Mouse (Mus musculus): Measurements from ENCODE around the gene Ccnt1.
A peak's percentile ranks its signal among the peaks of the same experiment; 100 is the strongest.

The Ccnt1 gene

GRCm38 (mm10) chr15:98570873-98571538, at the start of gene Ccnt1, which contains the start of gene 4930415O20Rik:
Gene Ccnt1, minus strand, starts transcription at chr15:98570923.
Gene 4930415O20Rik, plus strand, starts transcription at chr15:98571004.
- DNase-seq: no peak

GRCm38 (mm10) chr15:98617176-98617537, 46.4 kb upstream of the Ccnt1 start:
- peak; percentile 86 for DNase-seq

GRCm38 (mm10) chr15:98616362-98617175, 45.8 kb upstream of the Ccnt1 start:
- DNase-seq: peak in 1 of 2 experiments; percentile 45

GRCm38 (mm10) chr15:98615751-98616150, 45.0 kb upstream of the Ccnt1 start:
- no peak for DNase-seq

DNA sequence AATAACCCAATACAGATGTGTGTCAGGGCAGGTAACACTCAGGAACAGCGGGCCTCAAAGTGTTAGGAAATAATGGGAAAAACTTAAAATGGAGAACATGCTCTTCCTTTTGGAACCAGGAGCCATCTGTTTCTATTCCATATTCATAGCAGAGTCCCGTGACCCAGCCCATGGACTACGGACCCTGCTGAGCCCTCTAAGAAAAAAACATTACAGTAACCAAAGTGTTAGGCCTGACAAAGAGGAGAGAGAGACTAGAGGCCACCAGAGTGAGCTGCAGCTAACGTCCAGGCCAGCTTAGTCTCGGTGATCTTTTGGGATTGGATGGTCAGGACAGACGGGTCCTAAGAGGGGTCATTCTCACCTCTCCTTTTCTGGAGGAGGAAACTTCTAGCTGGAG, 44.2 kb upstream of the Ccnt1 start:
- DNase-seq: peak in 1 of 2 experiments; percentile 39

GRCm38 (mm10) chr15:98614551-98614950, 43.8 kb upstream of the Ccnt1 start:
- DNase-seq: peak; percentile 49 to 62

DNA sequence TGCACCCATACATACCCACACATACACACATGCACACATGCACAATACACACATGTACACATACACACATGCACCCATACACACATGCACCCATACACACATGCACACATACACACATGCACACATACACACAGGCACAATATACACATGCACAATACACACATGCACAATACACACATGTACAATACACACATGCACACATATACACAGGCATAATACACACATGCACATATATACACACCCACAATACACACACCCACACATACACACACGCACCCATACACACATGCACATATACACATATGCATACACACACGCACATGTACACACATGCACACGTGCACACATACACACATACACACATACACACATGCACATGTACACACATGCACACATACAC, 41.5 kb upstream of the Ccnt1 start:
- DNase-seq: no peak

- DNase-seq: no peak
Measured at GRCm38 (mm10) chr15:98610131-98610633, 39.5 kb upstream of the Ccnt1 start.

- peak; percentile 88 to 94 for DNase-seq
Measured at GRCm38 (mm10) chr15:98609331-98610130, 38.8 kb upstream of the Ccnt1 start, which contains the start of gene Adcy6. Gene Adcy6, minus strand, starts transcription at chr15:98610076.

- peak; percentile 51 to 70 for DNase-seq
Measured at GRCm38 (mm10) chr15:98608784-98609250, 38.1 kb upstream of the Ccnt1 start.

- peak in 1 of 2 experiments; percentile 44 for DNase-seq
Measured at GRCm38 (mm10) chr15:98608058-98608783, 37.5 kb upstream of the Ccnt1 start.

DNA sequence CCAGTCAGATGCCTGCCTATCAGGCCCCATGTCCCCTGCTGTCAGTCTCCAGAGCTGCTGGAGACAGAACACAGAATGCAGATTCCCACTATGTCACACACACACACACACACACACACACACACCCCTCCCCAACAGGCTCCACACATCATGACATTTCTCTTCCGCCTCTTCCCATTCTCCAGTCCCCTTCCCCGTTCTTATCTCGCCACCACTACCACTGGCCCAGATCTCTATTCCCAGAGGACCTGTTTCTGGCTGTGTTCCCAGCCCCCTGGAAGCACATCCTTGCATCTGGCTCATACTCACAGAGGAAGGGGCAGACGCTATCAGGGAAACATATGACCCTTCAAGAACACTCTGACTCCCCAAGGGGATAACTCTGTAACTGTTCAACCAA, 36.8 kb upstream of the Ccnt1 start:
- DNase-seq: peak; percentile 78 to 85

DNA sequence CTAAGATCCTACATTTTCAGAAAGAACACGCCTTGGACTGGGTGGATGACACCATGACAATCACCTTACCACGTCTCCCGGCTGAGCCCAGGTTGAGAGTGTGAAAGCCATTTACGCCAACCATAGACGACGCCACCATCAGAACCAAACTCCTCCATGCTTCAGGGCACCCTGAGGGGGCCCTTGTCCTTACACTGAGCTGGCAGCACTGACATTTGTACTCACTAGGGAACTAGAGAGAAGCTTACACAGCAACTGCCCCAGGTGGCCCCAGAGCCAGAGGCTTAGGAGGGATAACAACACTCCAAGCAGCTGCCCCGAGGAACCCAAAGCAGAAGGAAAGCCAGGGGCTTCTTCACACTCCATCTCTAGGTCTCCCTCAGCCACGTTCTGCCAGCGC, 36.0 kb upstream of the Ccnt1 start:
- no peak for DNase-seq

DNA sequence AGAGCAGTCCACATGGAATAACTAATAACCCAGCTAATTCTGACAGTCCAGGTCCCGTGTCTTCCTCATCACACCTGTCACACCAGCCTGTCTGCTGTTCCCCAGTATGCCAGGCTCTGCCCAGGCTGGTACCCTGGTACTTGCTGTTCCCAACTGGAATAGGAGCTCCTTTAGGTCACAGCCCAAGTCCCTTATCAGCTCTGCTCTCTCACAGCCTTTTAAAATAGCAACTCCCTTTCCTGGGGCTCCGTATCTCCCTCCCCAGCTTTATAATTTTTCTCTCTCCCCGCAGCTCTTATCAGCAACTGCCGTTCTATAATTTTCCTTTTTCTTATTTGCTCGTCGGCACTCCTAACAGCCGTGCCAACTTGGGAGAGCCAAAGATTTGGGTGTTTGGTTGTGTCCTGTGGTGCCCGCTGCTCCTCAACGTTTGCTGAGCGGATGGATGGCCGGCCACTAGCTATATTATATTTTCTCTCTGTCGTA, 35.4 kb upstream of the Ccnt1 start:
- DNase-seq: no peak

DNA sequence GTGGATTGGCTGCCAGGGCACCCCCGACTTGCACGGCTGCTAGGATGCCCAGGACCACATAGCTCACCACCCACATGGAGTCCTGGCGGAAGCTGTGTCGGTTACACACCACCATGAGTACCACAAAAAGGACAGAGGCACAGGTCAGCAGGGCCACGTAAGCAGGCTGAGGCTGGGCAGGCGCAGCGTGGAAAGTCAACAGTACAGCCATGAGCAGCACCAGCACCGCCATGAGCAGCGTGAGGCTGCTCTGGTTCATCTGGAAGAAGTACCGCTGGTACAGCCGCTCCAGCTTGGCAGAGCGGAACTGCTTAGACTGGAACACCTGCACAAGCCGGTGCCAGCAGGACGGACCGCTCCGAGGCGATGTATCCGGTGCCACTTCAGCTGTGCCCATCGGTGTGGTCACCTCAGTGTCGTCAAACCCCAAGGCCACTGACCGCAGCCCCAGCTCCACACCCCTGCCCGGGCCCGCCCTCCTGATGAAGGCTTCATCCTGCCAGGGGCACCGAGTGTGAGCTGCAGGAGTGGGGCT, 33.4 kb upstream of the Ccnt1 start:
- peak in 1 of 2 experiments; percentile 56 for DNase-seq

- DNase-seq: peak in 1 of 2 experiments; percentile 54
Measured at GRCm38 (mm10) chr15:98602921-98603458, 32.3 kb upstream of the Ccnt1 start.

GRCm38 (mm10) chr15:98602191-98602881, 31.6 kb upstream of the Ccnt1 start:
- DNase-seq: peak in 1 of 2 experiments; percentile 65

- DNase-seq: no peak
Measured at GRCm38 (mm10) chr15:98601832-98602190, 31.1 kb upstream of the Ccnt1 start.

- no peak for DNase-seq
Measured at GRCm38 (mm10) chr15:98600036-98600709, 29.4 kb upstream of the Ccnt1 start.

DNA sequence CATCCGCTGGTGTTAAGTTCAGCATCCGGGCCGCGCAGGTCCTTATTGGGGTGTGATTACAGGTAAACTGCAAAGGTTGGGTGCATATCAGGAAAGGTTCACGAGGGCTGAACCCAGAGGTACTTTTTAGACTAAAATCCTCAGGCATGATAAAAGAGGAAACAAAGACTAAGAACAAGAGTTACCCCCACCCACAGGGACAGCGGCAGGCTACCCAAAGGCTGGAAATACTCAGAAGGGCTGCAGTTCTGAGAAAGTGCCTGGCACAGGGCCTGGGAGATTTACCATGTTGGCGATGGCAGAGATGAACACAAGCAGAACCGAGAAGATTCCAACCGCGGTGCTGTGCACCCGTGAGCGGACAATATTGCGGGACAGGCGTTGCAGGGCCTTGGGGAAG, 25.9 kb upstream of the Ccnt1 start:
- DNase-seq: no peak
